Mouse (Mus musculus) kidney, adult 9 months (tissue): ENCODE measurements at regions not wholly inside any gene's neighbourhood (a gene's known extent, or its start where the extent isn't known, plus 50 kb on each side); places are given as distances from the start of the nearest gene placed in this dataset.

Source experiments
- DNase-seq: peaks from one replicate; pipeline ENCODE4 v3.0.0; 2022

DNA sequence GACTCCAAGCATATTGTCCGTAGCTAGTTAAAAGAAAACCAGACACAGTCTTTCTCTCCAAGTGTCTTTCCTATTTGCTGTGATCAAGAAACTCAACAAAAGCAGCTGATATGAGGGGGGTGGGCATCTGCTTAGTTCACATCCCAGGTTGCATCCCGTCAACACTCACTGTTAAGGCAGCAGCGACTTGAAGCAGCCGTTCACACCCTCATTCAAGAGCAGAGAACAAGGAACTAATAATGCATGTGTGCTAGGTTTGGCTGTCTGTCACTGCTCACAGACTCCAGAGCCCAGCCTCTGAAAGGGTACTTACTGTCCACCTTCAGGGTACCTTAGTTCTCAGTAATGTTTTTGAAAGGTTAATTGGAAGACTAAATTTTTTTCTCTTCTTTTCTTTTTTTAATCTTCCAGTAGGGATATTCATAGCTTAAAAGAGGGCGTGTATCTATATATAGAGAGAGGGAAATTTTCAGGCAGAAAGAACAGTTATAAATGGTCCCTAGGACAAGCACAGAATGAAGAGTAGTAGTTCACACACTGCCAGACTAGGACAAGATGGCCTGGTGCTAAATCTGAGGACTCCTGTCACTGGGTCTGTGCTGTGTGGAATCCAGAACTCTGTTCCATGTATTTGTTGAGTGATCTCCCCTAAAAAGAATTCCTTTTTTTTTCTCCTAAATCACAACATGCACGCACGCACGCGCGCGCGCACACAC lies 199.1 kb upstream of the BB014433 start:
- no peak for DNase-seq

DNA sequence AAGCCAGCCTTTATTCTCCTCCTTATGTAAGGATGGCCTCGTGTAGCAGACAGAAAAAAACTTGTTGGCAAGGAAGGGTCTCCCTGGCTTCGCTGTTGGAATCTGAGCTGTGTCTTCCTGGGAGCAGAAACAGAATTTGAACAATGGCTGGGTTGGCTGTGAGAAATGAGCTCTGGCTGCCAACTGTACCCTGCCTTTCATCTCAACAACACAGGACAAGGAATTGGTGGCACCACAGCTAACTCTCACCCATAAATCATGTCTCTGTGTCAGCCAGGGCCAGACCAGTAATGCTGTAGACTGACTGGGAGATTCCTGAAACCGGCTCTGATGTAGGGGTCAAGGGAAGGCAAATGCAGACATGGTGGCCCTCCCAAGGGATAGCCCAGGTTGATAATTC lies 189.5 kb upstream of the BB014433 start:
- DNase-seq, result no peak

DNA sequence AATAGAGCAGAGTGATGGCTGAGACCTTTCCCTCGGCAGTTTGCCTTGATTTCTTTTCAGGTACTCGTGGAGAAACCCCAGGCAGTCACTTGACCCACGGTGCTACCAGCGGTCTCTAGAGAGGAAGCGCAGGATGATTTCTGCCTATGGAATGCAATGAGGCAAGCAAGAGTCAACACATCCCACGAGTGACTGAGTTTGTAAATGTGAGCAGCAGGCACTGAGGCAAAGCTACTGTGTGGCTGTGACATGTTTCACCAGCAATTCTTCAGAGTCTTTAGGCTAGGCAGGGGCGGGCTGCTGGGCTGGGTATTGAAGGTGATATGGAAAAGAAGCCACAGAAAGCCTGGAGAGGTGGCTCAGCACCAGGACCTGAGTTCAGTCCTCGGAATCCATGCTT lies 187.4 kb upstream of the BB014433 start:
- DNase-seq, result no peak

DNA sequence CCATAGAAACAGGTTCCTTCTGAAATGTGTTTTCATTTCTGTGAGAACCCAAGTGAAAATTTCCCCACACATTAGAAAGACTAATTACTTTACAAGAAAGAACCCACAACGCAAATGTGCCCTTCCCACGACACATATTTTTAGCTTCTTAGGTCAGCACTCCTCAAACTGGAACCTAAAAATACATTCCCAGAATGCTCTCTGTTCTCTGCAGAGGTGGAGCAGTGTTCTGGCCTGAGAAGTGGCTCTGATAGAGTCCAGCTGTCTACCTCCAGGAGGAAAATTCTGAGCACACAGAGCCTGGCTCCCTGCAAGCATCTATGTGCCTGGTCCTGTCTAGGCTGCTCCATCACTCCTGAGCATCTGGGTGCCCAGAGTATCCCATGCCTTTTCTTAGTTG lies 184.3 kb upstream of the BB014433 start:
- no peak for DNase-seq

DNA sequence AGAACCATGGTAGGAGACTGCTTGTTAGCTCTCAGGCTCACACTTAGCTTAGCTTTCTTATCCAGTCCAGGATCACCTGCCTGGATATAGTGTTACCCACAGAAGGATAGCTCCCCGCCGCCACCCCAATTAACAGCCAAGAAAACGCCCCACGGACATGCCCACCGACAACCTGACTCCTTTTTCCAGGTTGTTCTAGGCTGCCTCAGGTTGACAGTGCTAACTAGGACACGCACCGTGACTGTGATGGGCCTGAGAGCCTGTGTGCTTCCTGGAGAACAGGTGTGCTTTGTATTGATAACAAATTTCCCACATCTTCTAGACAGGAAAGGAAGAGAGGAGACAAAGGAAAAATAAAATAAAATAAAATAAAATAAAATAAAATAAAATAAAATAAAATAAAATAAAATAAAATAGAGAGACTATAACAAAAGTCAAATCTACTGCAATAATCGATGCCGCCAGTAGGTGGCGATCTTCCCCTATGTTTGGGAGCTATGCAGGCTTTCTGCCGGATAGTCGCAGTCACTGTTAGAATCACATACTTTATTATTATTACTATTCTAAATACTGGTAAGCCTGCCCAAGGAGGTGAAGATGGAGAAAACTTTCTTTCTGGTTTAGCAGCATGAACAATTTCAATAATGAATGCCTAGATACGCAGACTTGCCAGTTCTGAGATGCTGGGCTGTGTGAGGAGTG lies 175.5 kb upstream of the BB014433 start:
- peak; percentile 33 for DNase-seq

DNA sequence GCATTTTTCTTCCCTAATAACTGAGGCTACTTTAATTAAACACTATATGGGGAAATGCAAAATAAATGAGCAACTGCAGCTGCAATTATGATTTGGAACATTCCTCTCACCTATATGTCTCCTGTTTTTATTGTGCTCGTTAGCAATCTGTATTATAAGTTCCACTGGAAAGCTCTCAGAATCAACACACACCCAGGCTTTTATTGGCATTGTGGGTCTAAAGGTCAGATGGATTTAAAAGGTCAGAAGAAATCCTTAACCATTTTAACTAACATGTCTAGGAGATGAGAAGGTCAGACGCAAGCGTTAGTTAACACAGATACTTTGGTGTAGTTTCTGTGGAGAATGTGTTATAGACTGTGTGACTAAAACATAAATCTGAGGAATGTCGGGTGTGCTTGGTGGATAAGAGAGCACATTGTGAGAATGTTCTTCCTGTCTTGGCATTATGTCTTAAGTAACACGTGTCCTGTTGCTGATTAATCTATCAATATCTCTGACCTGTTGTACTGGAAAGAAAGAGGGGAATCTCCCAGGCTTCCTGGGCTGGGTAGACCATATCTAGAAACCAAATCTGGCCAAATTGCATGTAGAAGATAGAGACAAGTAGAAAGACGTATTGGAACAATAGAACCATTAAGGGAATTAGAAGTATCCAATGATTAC lies 164.1 kb upstream of the BB014433 start:
- peak; percentile 18 for DNase-seq

DNA sequence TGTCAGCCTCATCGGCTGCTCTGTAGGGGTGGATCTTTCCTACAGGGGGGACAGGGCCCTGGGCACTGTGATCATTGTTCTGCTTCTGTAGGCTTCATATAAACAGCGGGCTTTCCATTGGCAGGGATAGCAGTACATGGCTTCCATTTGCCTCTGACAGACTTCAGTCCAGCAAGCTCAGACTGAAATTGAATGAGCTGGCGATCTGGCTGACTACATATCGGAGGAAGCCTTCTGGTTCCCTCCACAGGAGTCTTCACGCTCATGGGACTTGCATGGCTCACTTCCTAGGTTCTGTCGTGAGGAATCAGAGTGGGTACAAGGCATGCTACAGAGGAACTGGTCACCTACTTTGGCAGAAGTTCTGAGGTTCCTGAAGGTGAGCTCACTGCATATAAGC lies 155.7 kb upstream of the BB014433 start:
- DNase-seq, result no peak

DNA sequence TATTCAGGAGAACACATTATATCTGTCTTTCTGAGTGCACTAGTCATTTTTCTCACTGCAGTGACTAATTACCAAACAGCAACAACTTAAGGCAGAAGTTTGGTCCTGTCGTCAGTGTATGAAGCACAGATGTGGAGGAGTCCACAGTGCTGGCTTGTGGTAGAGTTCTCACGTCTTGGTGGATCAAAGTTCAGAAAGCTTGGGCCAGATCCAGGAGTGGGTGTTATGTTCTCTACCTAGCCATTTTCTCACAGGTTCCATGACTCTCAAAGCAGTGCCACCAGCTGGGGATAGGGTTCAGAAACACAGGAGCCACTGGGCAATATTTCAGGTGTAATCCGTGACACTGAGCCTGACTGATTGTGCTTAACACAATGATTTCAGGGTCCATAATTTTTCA lies 144.8 kb upstream of the BB014433 start:
- DNase-seq, result peak; percentile 75

DNA sequence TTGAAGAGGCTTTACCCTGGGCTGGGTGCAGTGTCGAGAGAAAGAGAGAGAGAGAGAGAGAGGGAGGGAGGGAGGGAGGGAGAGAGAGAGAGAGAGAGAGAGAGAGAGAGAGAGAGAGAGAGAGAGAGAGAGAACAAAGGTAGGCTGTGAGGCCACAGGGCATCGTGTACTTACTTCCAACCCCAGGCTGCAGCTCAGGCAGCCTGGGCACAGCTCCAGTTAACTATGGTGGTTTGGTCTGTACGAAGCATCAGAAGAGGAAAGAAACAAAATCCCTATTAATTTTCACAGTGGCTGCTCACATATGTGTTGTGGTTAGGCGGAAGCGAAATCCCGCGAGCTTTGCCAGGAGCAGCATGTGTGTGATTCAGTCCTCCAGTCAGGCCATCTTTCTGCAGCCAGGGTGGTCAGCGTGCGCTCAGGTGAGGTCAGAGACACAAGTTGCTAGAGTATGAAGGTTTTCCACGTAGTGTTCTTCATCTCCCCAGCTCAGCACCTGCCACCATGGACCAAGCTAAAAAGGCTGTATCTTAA lies 143.3 kb upstream of the BB014433 start:
- DNase-seq, result peak; percentile 7
